Mouse (Mus musculus) E14TG2a.4 (cell line): ENCODE data around the gene Daglb.

Source experiments
- CTCF ChIP-seq: conservative IDR thresholded peaks from 2 replicates; pipeline ENCODE4 v1.5.1; 2014; ENCODE audit warnings: low read length
- NANOG ChIP-seq: IDR thresholded peaks from 2 replicates; pipeline ENCODE4 v1.6.1; 2014; ENCODE audit warnings: borderline replicate concordance, low read length, mixed read lengths
- POU5F1 ChIP-seq: IDR thresholded peaks from 2 replicates; pipeline ENCODE4 v1.6.1; 2014; ENCODE audit warnings: low read length, borderline replicate concordance

GRCm38 (mm10) chr5:143511577-143511976 lies 47.2 kb downstream of the Daglb start:
- no peak for TF ChIP-seq CTCF
- no peak for TF ChIP-seq POU5F1
- TF ChIP-seq NANOG: no peak
